Mouse (Mus musculus): ENCODE results near the gene Zfp870. TPM values are rescaled to one million over a fixed set of nuclear protein-coding genes. Genes with fewer than 3 reads are reported as not detected.

Zfp870 gene
- polyA plus RNA-seq, 1 experiment from 2014 or later, result 9.5 TPM

DNA sequence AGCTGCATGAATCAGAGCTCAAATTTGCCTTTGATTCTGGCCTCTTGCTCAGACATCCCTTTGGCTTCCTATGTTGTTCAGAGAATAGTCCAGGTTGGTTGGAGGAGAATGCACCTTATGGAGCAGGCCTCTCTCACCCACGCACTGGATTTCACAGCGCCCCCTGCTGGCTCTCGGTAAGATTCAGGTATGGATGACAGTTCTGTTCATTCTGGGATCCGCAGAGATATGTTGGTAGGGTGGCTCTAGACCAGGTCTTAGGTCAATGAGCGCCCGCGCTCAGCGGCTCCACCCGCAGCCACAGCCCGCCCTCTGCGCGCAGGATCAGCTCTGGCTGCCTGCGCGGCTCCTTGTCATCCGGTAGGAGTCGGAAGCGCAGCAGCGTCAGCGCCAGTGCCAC lies 13.8 kb upstream of the Zfp870 start:
- H3K27ac ChIP-seq (ENCODE audit: low read depth, low read length), result no peak overlapping the region
- H3K9me3 ChIP-seq (ENCODE audit: control insufficient read depth, low read length), result no peaks in the 10 kb centered on the region
- H3K27me3 ChIP-seq (ENCODE audit: control insufficient read depth, insufficient read depth, low read length), result no peaks in the 10 kb centered on the region
- H3K36me3 ChIP-seq (ENCODE audit: control insufficient read depth, insufficient read depth, low read length), result no peaks in the 10 kb centered on the region
- H3K4me3 ChIP-seq (ENCODE audit: low read depth, low read length), result 0 out of 2 replicates have a peak overlapping the region, but pooled peaks have one; percentile 12
- 0 out of 2 replicates have a peak overlapping the region, but pooled peaks have one; percentile 16 for H3K9ac ChIP-seq (replicated peaks; ENCODE audit: low read depth, low read length)
- H3K4me2 ChIP-seq (ENCODE audit: low read depth, low read length), result peak overlapping the region; percentile 34
- 14% methylated on average over 19 of the region's 19 CpGs for WGBS
- peak; percentile 60 for ATAC-seq (ENCODE audit: low read depth)
- no peaks in the 10 kb centered on the region for H3K4me1 ChIP-seq (ENCODE audit: control insufficient read depth, insufficient read depth, low read length)

DNA sequence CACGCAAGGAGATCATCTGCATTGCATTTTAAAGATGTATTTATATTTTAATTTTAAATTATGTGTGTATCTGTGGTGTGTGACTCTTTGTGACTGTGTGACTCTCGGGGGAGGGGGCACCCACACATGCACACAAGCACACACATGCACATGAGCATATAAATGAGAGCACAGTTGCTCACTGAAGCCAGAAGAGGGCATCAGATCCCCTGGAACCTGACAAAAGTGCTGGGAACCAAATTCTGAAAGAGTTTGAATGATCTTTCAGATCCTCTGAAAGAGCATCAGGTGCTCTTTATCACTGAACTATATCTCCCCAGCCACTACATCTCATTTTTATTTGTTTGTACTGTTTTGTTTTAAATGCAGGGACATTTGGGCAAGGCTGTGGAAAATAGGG lies 13.0 kb upstream of the Zfp870 start:
- H3K36me3 ChIP-seq (ENCODE audit: control insufficient read depth, insufficient read depth, low read length), result no peaks in the 10 kb centered on the region
- H3K4me3 ChIP-seq (ENCODE audit: low read depth, low read length), result no peak overlapping the region
- H3K9me3 ChIP-seq (ENCODE audit: control insufficient read depth, low read length), result no peaks in the 10 kb centered on the region
- ATAC-seq (ENCODE audit: low read depth), result no peak
- no peak overlapping the region for H3K9ac ChIP-seq (replicated peaks; ENCODE audit: low read depth, low read length)
- no peaks in the 10 kb centered on the region for H3K4me1 ChIP-seq (ENCODE audit: control insufficient read depth, insufficient read depth, low read length)
- no peaks in the 10 kb centered on the region for H3K27me3 ChIP-seq (ENCODE audit: control insufficient read depth, insufficient read depth, low read length)
- WGBS, result 69% methylated on average over 2 of the region's 2 CpGs
- no peak overlapping the region for H3K27ac ChIP-seq (ENCODE audit: low read depth, low read length)
- H3K4me2 ChIP-seq (ENCODE audit: low read depth, low read length), result no peak overlapping the region

DNA sequence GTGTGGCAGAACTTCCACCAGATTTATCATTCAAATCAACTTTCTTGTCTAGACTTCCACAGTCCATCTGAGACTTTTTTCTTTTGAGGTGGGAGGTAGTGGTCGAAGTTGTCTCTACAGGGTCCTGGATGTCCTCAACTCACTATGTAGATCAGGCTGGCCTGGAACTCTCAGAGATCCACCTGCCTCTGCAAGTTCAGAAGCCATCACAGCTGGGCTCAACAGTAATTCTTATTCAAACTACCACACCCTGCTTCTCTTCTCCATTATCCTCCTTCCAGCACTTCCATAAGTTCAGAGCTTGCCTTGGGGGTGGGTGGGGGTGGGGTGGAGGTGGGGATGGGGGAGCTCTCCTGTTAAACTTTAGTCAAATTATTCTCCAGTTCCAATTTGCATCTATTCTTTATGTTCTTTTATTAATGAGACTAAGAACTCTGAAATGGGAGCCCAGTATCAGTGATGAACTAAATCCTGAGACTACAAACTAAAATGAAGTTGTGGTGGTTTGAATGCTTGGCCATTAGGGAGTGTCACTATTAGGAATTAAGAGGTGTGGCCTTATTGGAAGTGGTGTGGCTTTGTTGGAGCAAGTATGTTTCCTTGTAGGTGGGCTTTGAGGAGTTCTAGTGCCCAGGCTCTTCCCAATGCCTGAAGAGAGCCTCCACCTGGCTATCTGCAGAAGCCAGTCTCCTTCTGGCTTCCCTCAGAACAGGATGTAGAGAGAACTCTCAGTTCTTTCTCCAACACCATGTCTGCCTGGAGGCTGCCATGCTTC lies 10.5 kb upstream of the Zfp870 start:
- Histone ChIP-seq H3K9me3 (ENCODE audit: control insufficient read depth, low read length) (no peaks in the 10 kb centered on the region), H3K4me2 (ENCODE audit: low read depth, low read length) (no peak overlapping the region), H3K27me3 (ENCODE audit: control insufficient read depth, insufficient read depth, low read length) (no peaks in the 10 kb centered on the region), H3K4me3 (ENCODE audit: low read depth, low read length) (no peak overlapping the region), H3K9ac (replicated peaks; ENCODE audit: low read depth, low read length) (no peak overlapping the region), H3K27ac (ENCODE audit: low read depth, low read length) (no peak overlapping the region), H3K4me1 (ENCODE audit: control insufficient read depth, insufficient read depth, low read length) (no peaks in the 10 kb centered on the region), H3K36me3 (ENCODE audit: control insufficient read depth, insufficient read depth, low read length) (no peaks in the 10 kb centered on the region)
- no peak for ATAC-seq (ENCODE audit: low read depth)
- WGBS, result 63% methylated on average over 1 of the region's 1 CpGs

DNA sequence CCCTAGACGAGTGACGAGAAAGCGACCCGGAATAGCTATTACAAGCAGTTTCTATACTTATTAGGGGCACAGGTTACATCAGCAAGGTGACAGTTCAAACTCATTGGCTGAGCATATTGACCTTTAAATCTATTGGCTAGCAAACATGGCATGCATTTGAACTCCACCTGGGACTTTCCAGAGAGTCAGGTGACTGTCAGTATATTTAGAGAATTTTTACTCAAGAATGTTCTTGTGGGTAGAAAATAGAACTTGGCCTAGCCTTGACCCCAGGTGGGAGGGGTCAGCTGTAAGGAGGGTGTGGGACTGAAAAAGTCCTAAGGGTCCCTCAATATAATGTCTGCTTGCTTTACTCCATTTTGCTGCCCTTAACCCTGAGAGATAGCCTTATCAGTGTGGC lies 4.0 kb upstream of the Zfp870 start:
- H3K4me3 ChIP-seq (ENCODE audit: low read depth, low read length), result no peak overlapping the region
- 88% methylated on average over 4 of the region's 4 CpGs for WGBS
- no peak overlapping the region for H3K9ac ChIP-seq (replicated peaks; ENCODE audit: low read depth, low read length)

DNA sequence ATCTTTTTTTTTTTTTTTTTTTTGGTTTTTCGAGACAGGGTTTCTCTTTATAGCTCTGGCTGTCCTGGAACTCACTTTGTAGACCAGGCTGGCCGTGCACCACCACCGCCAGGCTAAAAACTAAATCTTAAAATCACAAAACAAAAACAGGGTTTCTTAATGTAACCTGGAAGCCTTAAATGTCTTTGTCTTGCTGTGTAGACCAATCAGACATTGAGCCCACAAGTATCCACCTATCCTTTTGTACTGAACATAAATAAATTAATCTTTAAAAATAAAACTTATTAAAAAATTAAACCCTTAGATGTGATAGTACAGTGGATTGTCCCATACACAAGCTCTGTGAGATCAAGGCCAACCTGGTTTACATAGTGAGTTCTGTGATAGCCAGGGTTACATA lies 2.5 kb upstream of the Zfp870 start:
- peaks cover 12% of the 10 kb centered on the region for H3K4me1 ChIP-seq (ENCODE audit: control insufficient read depth, insufficient read depth, low read length)
- H3K27me3 ChIP-seq (ENCODE audit: control insufficient read depth, insufficient read depth, low read length), result no peaks in the 10 kb centered on the region
- WGBS, result 78% methylated on average over 3 of the region's 3 CpGs
- no peak overlapping the region for H3K9ac ChIP-seq (replicated peaks; ENCODE audit: low read depth, low read length)
- no peaks in the 10 kb centered on the region for H3K36me3 ChIP-seq (ENCODE audit: control insufficient read depth, insufficient read depth, low read length)
- no peak overlapping the region for H3K27ac ChIP-seq (ENCODE audit: low read depth, low read length)
- no peak for ATAC-seq (ENCODE audit: low read depth)
- H3K4me3 ChIP-seq (ENCODE audit: low read depth, low read length), result no peak overlapping the region
- no peaks in the 10 kb centered on the region for H3K9me3 ChIP-seq (ENCODE audit: control insufficient read depth, low read length)
- no peak overlapping the region for H3K4me2 ChIP-seq (ENCODE audit: low read depth, low read length)

More for the DNA sequence above, 4.0 kb upstream of the Zfp870 start:
- Histone ChIP-seq H3K4me2 (ENCODE audit: low read depth, low read length) (no peak overlapping the region), H3K9me3 (ENCODE audit: control insufficient read depth, low read length) (no peaks in the 10 kb centered on the region), H3K27ac (ENCODE audit: low read depth, low read length) (no peak overlapping the region), H3K36me3 (ENCODE audit: control insufficient read depth, insufficient read depth, low read length) (no peaks in the 10 kb centered on the region), H3K27me3 (ENCODE audit: control insufficient read depth, insufficient read depth, low read length) (no peaks in the 10 kb centered on the region), H3K4me1 (ENCODE audit: control insufficient read depth, insufficient read depth, low read length) (peaks cover 3% of the 10 kb centered on the region)
- ATAC-seq (ENCODE audit: low read depth), result no peak

DNA sequence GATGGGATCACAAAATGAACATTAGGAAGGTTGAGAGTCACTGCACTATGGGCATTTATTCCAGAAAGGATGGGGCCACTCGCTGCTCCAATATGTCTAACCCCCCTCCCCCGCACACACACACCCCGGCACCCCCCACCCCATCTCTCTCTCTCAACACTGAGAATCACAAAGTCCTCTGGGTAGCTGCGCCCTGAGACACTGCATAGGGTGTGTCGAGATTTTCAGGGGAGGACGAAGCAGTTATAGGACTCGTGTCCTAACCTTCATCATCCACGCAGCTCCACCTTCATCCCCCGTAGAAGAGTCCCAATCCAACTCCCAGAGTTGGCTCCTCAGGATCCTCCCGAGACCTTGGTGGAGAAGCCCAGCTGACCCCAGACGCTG lies 597 bp downstream of the Zfp870 start:
- 0 out of 2 replicates have a peak, but pooled peaks have one; percentile 44 for ATAC-seq (ENCODE audit: low read depth)
- Histone ChIP-seq H3K36me3 (ENCODE audit: control insufficient read depth, insufficient read depth, low read length) (no peaks in the 10 kb centered on the region), H3K4me1 (ENCODE audit: control insufficient read depth, insufficient read depth, low read length) (peaks cover 12% of the 10 kb centered on the region), H3K4me2 (ENCODE audit: low read depth, low read length) (peak overlapping the region; percentile 76), H3K27ac (ENCODE audit: low read depth, low read length) (peak overlapping the region; percentile 81), H3K4me3 (ENCODE audit: low read depth, low read length) (peak overlapping the region; percentile 44), H3K9me3 (ENCODE audit: control insufficient read depth, low read length) (no peaks in the 10 kb centered on the region), H3K9ac (replicated peaks; ENCODE audit: low read depth, low read length) (peak overlapping the region; percentile 58), H3K27me3 (ENCODE audit: control insufficient read depth, insufficient read depth, low read length) (no peaks in the 10 kb centered on the region)
- 4% methylated on average over 11 of the region's 11 CpGs for WGBS

DNA sequence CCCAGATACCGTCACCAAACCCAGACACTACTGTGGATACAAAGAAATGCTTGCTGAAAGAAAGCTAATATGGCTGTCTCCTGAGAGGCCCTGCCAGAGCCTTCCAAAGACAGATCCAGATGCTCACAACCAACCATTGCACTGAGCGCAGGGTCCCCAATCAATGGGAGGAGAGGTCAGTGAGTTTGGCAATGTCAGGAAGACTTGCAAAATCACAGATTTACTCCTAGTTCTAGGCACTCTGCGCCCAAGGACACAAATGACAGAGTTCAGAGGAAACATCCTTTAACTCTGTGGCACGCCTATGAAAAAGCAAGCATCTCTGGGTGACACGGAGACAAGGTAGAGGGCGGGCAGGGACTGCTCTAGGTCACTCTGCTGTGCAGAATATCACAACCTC lies 1.8 kb downstream of the Zfp870 start:
- Histone ChIP-seq H3K4me2 (ENCODE audit: low read depth, low read length) (no peak overlapping the region), H3K4me3 (ENCODE audit: low read depth, low read length) (no peak overlapping the region), H3K36me3 (ENCODE audit: control insufficient read depth, insufficient read depth, low read length) (no peaks in the 10 kb centered on the region), H3K9me3 (ENCODE audit: control insufficient read depth, low read length) (no peaks in the 10 kb centered on the region), H3K9ac (replicated peaks; ENCODE audit: low read depth, low read length) (no peak overlapping the region), H3K4me1 (ENCODE audit: control insufficient read depth, insufficient read depth, low read length) (peaks cover 12% of the 10 kb centered on the region), H3K27me3 (ENCODE audit: control insufficient read depth, insufficient read depth, low read length) (no peaks in the 10 kb centered on the region), H3K27ac (ENCODE audit: low read depth, low read length) (no peak overlapping the region)
- ATAC-seq (ENCODE audit: low read depth), result no peak
- WGBS, result 95% methylated on average over 6 of the region's 6 CpGs

DNA sequence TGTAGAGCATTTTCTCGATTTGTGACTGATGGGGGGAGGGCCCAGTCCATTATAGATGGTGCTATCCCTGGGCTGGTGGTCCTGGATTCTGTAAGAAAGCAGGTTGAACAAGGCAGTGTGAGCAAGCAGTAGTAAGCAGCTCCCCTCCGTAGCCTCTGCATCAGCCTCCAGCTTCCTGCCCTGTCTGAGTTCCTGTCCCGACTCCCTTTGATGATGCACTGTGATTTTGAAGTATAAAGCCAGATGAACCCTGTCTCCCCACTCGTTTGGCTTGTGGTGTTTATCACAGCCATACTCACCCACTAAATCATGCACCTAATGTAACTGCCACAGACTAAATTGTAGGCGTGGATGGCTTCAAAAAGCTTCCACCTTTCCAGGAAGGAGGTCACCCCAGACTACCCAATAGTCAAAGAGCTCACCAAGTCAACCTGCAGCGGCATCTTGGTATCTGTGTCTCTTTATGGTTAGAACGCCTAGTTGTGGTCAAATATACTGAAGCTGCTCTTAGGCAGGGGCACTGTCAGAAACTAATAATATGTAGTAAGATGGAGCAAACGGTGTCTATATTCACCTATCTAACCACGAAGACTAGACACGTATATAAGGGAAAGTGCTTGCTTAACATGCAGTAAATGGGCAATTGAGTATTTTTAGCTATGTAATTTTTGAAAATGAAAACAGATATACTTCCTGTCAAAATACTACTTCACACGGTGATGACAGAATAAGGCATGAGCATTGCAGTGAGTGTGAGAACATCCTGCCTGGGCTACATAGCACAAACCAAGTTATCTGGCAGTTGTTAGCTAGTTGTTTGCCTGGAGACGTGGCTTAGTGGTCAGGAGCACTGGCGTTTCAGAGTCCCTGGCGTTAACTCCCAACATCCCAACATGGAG lies 10.9 kb downstream of the Zfp870 start:
- no peak for ATAC-seq (ENCODE audit: low read depth)
- Histone ChIP-seq H3K27ac (ENCODE audit: low read depth, low read length) (no peak overlapping the region), H3K36me3 (ENCODE audit: control insufficient read depth, insufficient read depth, low read length) (peaks cover 17% of the 10 kb centered on the region; the same call in 1 of the 2 replicates), H3K4me1 (ENCODE audit: control insufficient read depth, insufficient read depth, low read length) (no peaks in the 10 kb centered on the region), H3K9me3 (ENCODE audit: control insufficient read depth, low read length) (no peaks in the 10 kb centered on the region), H3K27me3 (ENCODE audit: control insufficient read depth, insufficient read depth, low read length) (no peaks in the 10 kb centered on the region), H3K4me2 (ENCODE audit: low read depth, low read length) (no peak overlapping the region), H3K4me3 (ENCODE audit: low read depth, low read length) (no peak overlapping the region), H3K9ac (replicated peaks; ENCODE audit: low read depth, low read length) (no peak overlapping the region)
- WGBS, result 95% methylated on average over 14 of the region's 14 CpGs

DNA sequence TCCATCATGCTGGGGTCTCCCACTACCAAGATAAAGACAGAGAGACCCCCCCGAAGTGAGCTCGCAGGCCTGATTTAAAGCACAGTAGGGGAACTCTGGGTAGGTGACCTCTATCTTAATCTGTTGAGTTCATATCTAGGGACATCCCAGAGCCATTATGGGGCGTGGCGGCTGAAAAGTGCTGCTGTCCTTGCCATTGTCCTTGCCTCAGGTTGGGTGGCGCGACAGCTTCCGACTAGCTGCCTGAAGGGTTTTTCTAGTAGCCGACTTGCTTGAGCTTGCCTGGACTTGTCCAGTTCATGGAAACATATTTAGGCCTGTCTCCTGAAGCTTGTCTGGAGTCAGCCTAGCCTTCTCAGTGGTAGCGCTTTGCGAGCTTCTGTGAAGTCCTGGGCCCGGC lies 12.7 kb downstream of the Zfp870 start:
- Histone ChIP-seq H3K36me3 (ENCODE audit: control insufficient read depth, insufficient read depth, low read length) (peaks cover 17% of the 10 kb centered on the region; the same call in 1 of the 2 replicates), H3K9me3 (ENCODE audit: control insufficient read depth, low read length) (no peaks in the 10 kb centered on the region), H3K4me1 (ENCODE audit: control insufficient read depth, insufficient read depth, low read length) (no peaks in the 10 kb centered on the region), H3K27me3 (ENCODE audit: control insufficient read depth, insufficient read depth, low read length) (no peaks in the 10 kb centered on the region), H3K4me3 (ENCODE audit: low read depth, low read length) (no peak overlapping the region), H3K9ac (replicated peaks; ENCODE audit: low read depth, low read length) (no peak overlapping the region), H3K27ac (ENCODE audit: low read depth, low read length) (no peak overlapping the region), H3K4me2 (ENCODE audit: low read depth, low read length) (no peak overlapping the region)
- no peak for ATAC-seq (ENCODE audit: low read depth)
- 95% methylated on average over 11 of the region's 11 CpGs for WGBS
